Mouse (Mus musculus) spleen, adult 12 weeks (tissue): ENCODE measurements around the gene Cebpzos.

Experiments used
- DNase-seq: peaks from one replicate; pipeline ENCODE4 v3.0.0; 2022; ENCODE audit warnings: low spot score

Gene Cebpzos

GRCm38 (mm10) chr17:78938927-78939326, 22.6 kb downstream of the Cebpzos start:
- DNase-seq = no peak

- no peak for DNase-seq
Measured at GRCm38 (mm10) chr17:78942579-78942978, 26.3 kb downstream of the Cebpzos start.

GRCm38 (mm10) chr17:78951225-78951624, 34.9 kb downstream of the Cebpzos start:
- DNase-seq = no peak

DNA sequence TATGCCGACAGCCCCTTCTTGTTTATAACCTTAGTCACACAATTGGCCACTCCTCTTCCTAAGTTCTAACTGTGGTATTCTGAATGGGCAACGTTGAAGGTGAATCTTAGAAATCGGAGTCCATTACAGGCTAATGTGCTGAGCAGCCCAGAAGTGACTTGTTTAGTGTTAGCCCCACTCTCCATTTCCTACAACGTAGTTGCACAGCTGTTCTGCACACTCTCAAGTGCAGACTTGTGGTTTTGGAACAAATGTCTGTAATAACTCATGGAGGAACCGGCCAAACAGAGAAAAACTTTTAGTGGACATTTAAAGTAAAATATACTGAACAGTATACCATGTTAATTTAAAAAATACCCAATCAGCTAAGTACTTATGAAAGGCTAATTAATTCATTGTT, 35.8 kb downstream of the Cebpzos start:
- no peak for DNase-seq

GRCm38 (mm10) chr17:78953240-78953639, 36.9 kb downstream of the Cebpzos start:
- DNase-seq = no peak

DNA sequence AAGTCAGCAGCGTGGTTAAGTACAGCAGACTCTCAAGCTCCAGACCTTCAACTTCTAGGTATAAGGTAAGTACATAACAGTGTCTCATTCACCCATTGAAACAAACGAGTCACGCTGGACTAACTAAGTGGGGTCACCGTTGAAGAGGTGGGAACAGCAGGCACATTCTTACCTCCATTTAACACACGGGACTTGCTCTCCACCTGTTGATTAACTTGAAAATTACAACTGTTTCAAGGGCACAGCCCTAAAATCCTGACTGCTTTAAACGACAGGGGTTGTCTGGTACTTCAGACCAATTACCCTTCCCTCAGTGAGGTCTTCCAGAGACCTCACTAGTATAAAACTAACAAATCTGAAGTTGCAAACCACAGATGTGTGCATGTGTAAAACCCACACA, 43.2 kb downstream of the Cebpzos start:
- no peak for DNase-seq

DNA sequence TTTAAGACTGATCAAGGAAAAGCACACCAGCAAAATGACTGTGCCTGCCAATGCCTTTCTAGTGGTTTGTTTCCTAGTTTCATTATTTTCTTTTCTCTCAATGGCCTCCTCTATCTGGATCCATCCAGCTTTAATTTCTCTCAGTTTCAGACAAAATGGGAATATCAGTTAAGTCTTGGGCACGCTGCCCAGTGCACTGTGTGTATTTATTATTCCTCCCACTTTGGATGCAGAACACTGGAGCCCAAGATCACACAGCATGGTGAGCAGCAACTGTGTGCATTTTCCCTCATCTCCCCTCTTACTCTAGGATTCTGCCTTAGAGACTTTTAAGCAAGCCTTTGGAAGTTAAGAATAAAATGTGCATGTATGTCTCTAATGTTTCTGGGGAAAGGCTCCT, 48.1 kb downstream of the Cebpzos start:
- DNase-seq = no peak

- DNase-seq = no peak
Measured at GRCm38 (mm10) chr17:78966092-78966883, 50.0 kb downstream of the Cebpzos start.

DNA sequence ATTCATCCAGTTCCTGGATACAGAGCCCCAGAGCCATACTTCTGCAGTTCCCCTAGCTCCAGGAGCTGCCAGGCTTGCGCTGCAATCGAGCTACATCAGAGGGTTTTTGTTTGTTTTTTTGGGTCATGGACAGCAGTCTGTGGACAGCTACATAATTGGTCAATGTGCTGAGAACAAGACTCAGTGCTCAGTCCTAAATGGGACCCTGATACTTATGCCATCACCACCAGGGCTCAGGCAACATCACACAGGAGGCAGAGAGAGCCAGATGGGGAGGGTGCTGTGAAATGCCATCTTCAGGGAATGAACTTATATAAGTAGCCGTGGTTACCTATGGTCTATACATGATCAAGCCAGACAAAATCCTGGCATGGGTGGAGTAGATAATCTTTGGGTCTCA, 52.2 kb downstream of the Cebpzos start:
- DNase-seq = no peak
